Mouse (Mus musculus) forebrain, embryonic 12.5 days (tissue): Measurements from ENCODE around the gene Ssr1. TPM values are rescaled to one million over a fixed set of nuclear protein-coding genes. Genes with fewer than 3 reads are reported as not detected.

Experiments
- ATAC-seq: fragments of 200-750 bp; cut with Nextera tagmentation; 2 replicates; pipeline ENCODE4 v1.8.0; 2017; ENCODE audit warnings: moderate TSS enrichment; ENCODE audit not compliant: low FRiP score
- H3K27ac ChIP-seq: fragments of 300-500 bp; sonication (generic); 2 replicates; pipeline ENCODE4 v1.5.1; 2016; ENCODE audit warnings: mild to moderate bottlenecking
- H3K27me3 ChIP-seq: fragments of 300-500 bp; sonication (generic); 2 replicates; pipeline ENCODE4 v1.6.1; 2016; ENCODE audit warnings: mild to moderate bottlenecking
- H3K36me3 ChIP-seq: fragments of 300-500 bp; sonication (generic); replicated peaks from 2 replicates; pipeline ENCODE4 v1.6.1; 2016; ENCODE audit warnings: mild to moderate bottlenecking
- H3K4me1 ChIP-seq: fragments of 300-500 bp; sonication (generic); 2 replicates; pipeline ENCODE4 v1.6.1; 2016
- H3K4me2 ChIP-seq: fragments of 300-500 bp; sonication (generic); 2 replicates; pipeline ENCODE4 v1.6.1; 2016; ENCODE audit warnings: mild to moderate bottlenecking, moderate library complexity
- H3K4me3 ChIP-seq: fragments of 300-500 bp; sonication (generic); replicated peaks from 2 replicates; pipeline ENCODE4 v1.5.1; 2016; ENCODE audit warnings: mild to moderate bottlenecking
- H3K9ac ChIP-seq: fragments of 300-500 bp; sonication (generic); 2 replicates; pipeline ENCODE4 v1.6.1; 2016; ENCODE audit warnings: mild to moderate bottlenecking
- H3K9me3 ChIP-seq: fragments of 300-500 bp; sonication (generic); 2 replicates; pipeline ENCODE4 v1.6.1; 2016
- WGBS: fragments of 180-500 bp; shearing (Covaris S2); methylation state at CpG from one replicate; pipeline ENCODE4 v1.1.7; 2016; 5-methylcytosine and 5-hydroxymethylcytosine counted together
- polyA plus RNA-seq: library from polyadenylated mRNA; unstranded; fragments of >200 nt; fragmentation: Nextera tagmentation; extraction: Ambion mirVana; gene quantifications from 2 replicates; pipeline ENCODE4 v1.2.1, GENCODE M21; 2016

Ssr1 gene
- polyA plus RNA-seq, 1 experiment from 2014 or later, result 94.0 TPM

DNA sequence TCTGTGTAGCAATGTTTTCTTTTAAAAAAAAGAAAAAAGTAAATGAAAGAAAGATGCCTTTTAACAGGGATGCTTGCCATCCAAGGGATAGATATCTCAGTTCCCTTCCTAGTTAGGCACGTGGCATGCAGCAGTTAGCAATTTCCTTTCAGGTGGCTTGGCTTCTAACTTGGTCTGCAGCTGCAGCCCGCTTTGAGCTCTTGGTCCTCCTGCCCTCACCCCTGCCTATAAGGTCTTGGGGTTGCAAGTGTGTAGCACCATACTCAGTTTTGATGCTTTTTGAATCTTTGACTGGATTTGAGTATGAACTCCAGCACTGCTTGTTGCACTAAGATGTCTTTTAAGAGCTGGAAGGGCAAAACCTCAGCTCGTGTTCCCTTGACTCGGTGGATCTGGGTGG, 70.9 kb downstream of the Ssr1 start:
- H3K4me1 ChIP-seq, result no peaks in the 10 kb centered on the region
- no peak for ATAC-seq
- no peak overlapping the region for H3K27ac ChIP-seq
- no peak overlapping the region for H3K9ac ChIP-seq
- H3K27me3 ChIP-seq, result no peaks in the 10 kb centered on the region
- WGBS, result 95% methylated on average over 4 of the region's 4 CpGs
- no peak overlapping the region for H3K4me2 ChIP-seq
- no peak overlapping the region for H3K4me3 ChIP-seq
- no peaks in the 10 kb centered on the region for H3K36me3 ChIP-seq
- H3K9me3 ChIP-seq, result no peaks in the 10 kb centered on the region

- H3K36me3 ChIP-seq, result no peaks in the 10 kb centered on the region
- H3K9ac ChIP-seq, result no peak overlapping the region
- WGBS, result 17% methylated on average over 2 of the region's 2 CpGs
- H3K27ac ChIP-seq, result no peak overlapping the region
- H3K4me3 ChIP-seq, result no peak overlapping the region
- no peaks in the 10 kb centered on the region for H3K27me3 ChIP-seq
- ATAC-seq, result no peak
- H3K4me2 ChIP-seq, result no peak overlapping the region
- no peaks in the 10 kb centered on the region for H3K9me3 ChIP-seq
- no peaks in the 10 kb centered on the region for H3K4me1 ChIP-seq
These were observed 73.3 kb downstream of the Ssr1 start for GRCm38 (mm10) chr13:37920727-37921126.

- ATAC-seq, result no peak
- Histone ChIP-seq H3K4me3 (no peak overlapping the region), H3K27me3 (no peaks in the 10 kb centered on the region), H3K9me3 (no peaks in the 10 kb centered on the region), H3K4me2 (no peak overlapping the region), H3K36me3 (no peaks in the 10 kb centered on the region), H3K4me1 (no peaks in the 10 kb centered on the region), H3K27ac (no peak overlapping the region), H3K9ac (no peak overlapping the region)
- 87% methylated on average over 3 of the region's 3 CpGs for WGBS
These were observed 74.2 kb downstream of the Ssr1 start for GRCm38 (mm10) chr13:37919711-37920277.

GRCm38 (mm10) chr13:37918336-37919261, 75.4 kb downstream of the Ssr1 start:
- Histone ChIP-seq H3K4me1 (no peaks in the 10 kb centered on the region), H3K27me3 (no peaks in the 10 kb centered on the region), H3K27ac (no peak overlapping the region), H3K36me3 (no peaks in the 10 kb centered on the region), H3K9me3 (no peaks in the 10 kb centered on the region), H3K4me2 (no peak overlapping the region), H3K4me3 (no peak overlapping the region), H3K9ac (no peak overlapping the region)
- 88% methylated on average over 15 of the region's 15 CpGs for WGBS
- no peak for ATAC-seq

Other genes starting within 250 kb of the Ssr1 start
- gene Rreb1, start 215.8 kb downstream of the Ssr1 start, polyA plus RNA-seq, result 4.1 and 5.3 TPM in 2 replicates
- gene Riok1, start 42.8 kb upstream of the Ssr1 start, polyA plus RNA-seq, result 54.9 and 57.9 TPM in 2 replicates
- 1.5 TPM in 2 replicates for gene Cage1, start 42.9 kb upstream of the Ssr1 start, polyA plus RNA-seq
- gene Dsp, start 157.1 kb upstream of the Ssr1 start, polyA plus RNA-seq, result 0.64 and 1.1 TPM in 2 replicates
- 38.5 and 41.9 TPM in 2 replicates for gene Snrnp48, start 210.7 kb upstream of the Ssr1 start, polyA plus RNA-seq